Mouse (Mus musculus): ENCODE data around the gene Mipep.

DNA sequence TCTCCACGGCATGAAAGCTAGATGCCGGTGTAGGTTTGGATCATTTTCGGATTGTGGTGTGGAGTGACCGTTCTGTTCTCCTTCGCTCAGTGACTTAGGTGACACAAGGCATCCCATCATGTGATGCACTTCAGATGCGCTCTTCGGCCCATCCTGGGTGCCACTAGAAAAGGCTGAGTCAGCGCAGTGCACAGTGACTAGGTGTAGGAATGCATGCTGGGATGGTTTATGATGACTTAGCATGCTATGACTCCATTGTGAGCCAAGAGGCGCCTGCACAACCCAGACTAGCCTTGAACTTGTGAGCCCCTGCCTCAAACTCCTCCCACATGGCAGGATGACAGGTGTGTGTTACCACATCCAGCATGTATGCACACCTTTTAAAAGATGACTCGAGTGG lies 38.2 kb upstream of the Mipep start:
- TF ChIP-seq POLR2A (IDR thresholded peaks at IDR 0.05; ENCODE audit: low read depth, low read length) (no peak), CTCF (conservative IDR thresholded peaks at IDR 0.05; ENCODE audit: insufficient read depth, insufficient read length, low read depth, low read length) (no peak)

All from kidney, adult 2 months (tissue).